Mouse (Mus musculus): ENCODE results near the gene Phactr4. TPM values are rescaled to one million over a fixed set of nuclear protein-coding genes. Genes with fewer than 3 reads are reported as not detected.

Phactr4 gene
- polyA plus RNA-seq, 1 experiment = 21.2 TPM

GRCm38 (mm10) chr4:132306004-132306403 lies 116.3 kb downstream of the Phactr4 start:
- Histone ChIP-seq H3K4me3 (ENCODE audit: insufficient read depth, low read length) (no peak overlapping the region), H3K27ac (ENCODE audit: insufficient read depth, low read depth, low read length) (no peak overlapping the region), H3K4me1 (ENCODE audit: control insufficient read depth, insufficient read depth, low read length) (peaks cover 4% of the 10 kb centered on the region; the same call in 1 of the 2 replicates)
- TF ChIP-seq POLR2A (IDR thresholded peaks at IDR 0.05; ENCODE audit: borderline replicate concordance, low read depth, low read length) = no peak
- TF ChIP-seq CTCF (IDR thresholded peaks at IDR 0.05; ENCODE audit: low read depth, low read length) = no peak

Other genes with a start within 250 kb of the Phactr4 start
- 50.3 and 51.4 TPM in 2 replicates for gene Ythdf2, start 210.2 kb downstream of the Phactr4 start, polyA plus RNA-seq (2012; ENCODE audit: insufficient read depth, insufficient read length, missing spikeins)
- 16.7 and 16.8 TPM in 2 replicates for gene Gmeb1, start 160.9 kb downstream of the Phactr4 start, polyA plus RNA-seq (2012; ENCODE audit: insufficient read depth, insufficient read length, missing spikeins)
- gene Taf12, start 148.1 kb downstream of the Phactr4 start, polyA plus RNA-seq (2012; ENCODE audit: insufficient read depth, insufficient read length, missing spikeins) = 33.6 and 38.5 TPM in 2 replicates
- 1.5 TPM in 1 of 2 replicates, not detected in the other for gene Rab42, start 119.1 kb downstream of the Phactr4 start, polyA plus RNA-seq (2012; ENCODE audit: insufficient read depth, insufficient read length, missing spikeins)
- 21.2 and 26.1 TPM in 2 replicates for gene Trnau1ap, start 93.0 kb downstream of the Phactr4 start, polyA plus RNA-seq (2012; ENCODE audit: insufficient read depth, insufficient read length, missing spikeins)
- gene Rcc1, start 68.9 kb downstream of the Phactr4 start, polyA plus RNA-seq (2012; ENCODE audit: insufficient read depth, insufficient read length, missing spikeins) = 19.5 and 19.8 TPM in 2 replicates
- 6.4 and 8.0 TPM in 2 replicates for gene Med18, start 41.4 kb upstream of the Phactr4 start, polyA plus RNA-seq (2012; ENCODE audit: insufficient read depth, insufficient read length, missing spikeins)
- gene Sesn2, start 88.0 kb upstream of the Phactr4 start, polyA plus RNA-seq (2012; ENCODE audit: insufficient read depth, insufficient read length, missing spikeins) = 12.8 and 13.8 TPM in 2 replicates
- gene Atpif1, start 111.2 kb upstream of the Phactr4 start, polyA plus RNA-seq (2012; ENCODE audit: insufficient read depth, insufficient read length, missing spikeins) = 539 and 589 TPM in 2 replicates
- gene Dnajc8, start 113.1 kb upstream of the Phactr4 start, polyA plus RNA-seq (2012; ENCODE audit: insufficient read depth, insufficient read length, missing spikeins) = 140 and 155 TPM in 2 replicates
- 81.4 and 91.0 TPM in 2 replicates for gene Ptafr, start 141.6 kb upstream of the Phactr4 start, polyA plus RNA-seq (2012; ENCODE audit: insufficient read depth, insufficient read length, missing spikeins)
- 37.9 and 42.5 TPM in 2 replicates for gene Eya3, start 216.5 kb upstream of the Phactr4 start, polyA plus RNA-seq (2012; ENCODE audit: insufficient read depth, insufficient read length, missing spikeins)

Measured in bone marrow macrophage, adult 2 months (primary cell).